Mouse (Mus musculus) E14TG2a.4 (cell line): ENCODE data around the gene Nkain4.

Source experiments
- H3K27me3 ChIP-seq: 2 replicates; pipeline ENCODE4 v1.6.1; 2014; ENCODE audit warnings: low read length, control low read depth; ENCODE audit not compliant: insufficient read depth
- H3K36me3 ChIP-seq: 2 replicates; pipeline ENCODE4 v1.6.1; 2014; ENCODE audit warnings: low read length, control low read depth; ENCODE audit not compliant: insufficient read depth
- H3K4me1 ChIP-seq: replicated peaks from 2 replicates; pipeline ENCODE4 v1.6.1; 2014; ENCODE audit warnings: low read depth, low read length, control low read depth
- H3K4me3 ChIP-seq: replicated peaks from 2 replicates; pipeline ENCODE4 v1.5.1; 2014; ENCODE audit warnings: mild to moderate bottlenecking, low read length
- H3K9me3 ChIP-seq: 2 replicates; pipeline ENCODE4 v1.6.1; 2014; ENCODE audit warnings: low read length, control low read depth
- CTCF ChIP-seq: conservative IDR thresholded peaks from 2 replicates; pipeline ENCODE4 v1.5.1; 2014; ENCODE audit warnings: low read length
- NANOG ChIP-seq: IDR thresholded peaks from 2 replicates; pipeline ENCODE4 v1.6.1; 2014; ENCODE audit warnings: borderline replicate concordance, low read length, mixed read lengths
- POU5F1 ChIP-seq: IDR thresholded peaks from 2 replicates; pipeline ENCODE4 v1.6.1; 2014; ENCODE audit warnings: low read length, borderline replicate concordance

The Nkain4 gene

DNA sequence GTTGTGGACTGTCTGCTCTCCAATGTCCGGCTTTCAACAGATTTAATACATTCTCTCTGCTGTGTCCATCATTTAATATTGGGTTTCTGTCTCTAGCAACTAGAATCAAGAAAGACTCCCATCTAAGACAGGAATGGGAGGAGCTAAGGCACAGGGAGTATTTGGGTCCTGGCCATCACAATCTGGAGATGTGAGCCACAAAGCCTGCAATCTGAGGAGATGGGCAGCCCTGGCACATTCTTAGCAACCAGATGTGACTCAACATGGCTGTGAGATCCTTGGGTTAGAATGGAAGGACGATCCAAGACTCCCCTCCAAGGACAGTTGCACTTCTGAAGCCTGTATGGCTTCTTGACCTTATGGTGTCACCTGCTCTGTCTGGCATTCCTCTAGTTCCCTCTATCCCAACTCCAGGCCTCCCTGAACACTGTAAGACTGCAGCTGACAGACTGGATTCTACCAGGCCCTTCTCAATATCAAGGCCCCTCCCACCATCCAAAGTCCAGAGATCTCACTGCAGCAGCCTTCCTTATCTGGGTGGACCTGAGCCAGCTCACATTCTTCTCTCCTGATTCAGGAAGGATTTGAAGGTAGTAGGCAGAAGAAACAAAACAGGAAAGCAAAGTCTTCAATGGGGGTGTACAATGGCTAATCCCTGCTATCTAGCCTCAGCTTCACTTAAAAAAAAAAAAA lies 8.3 kb upstream of the Nkain4 start:
- Histone ChIP-seq H3K4me3 (no peak overlapping the region), H3K9me3 (no peaks in the 10 kb centered on the region), H3K36me3 (no peaks in the 10 kb centered on the region), H3K4me1 (peaks cover 18% of the 10 kb centered on the region), H3K27me3 (no peaks in the 10 kb centered on the region)
- TF ChIP-seq CTCF (no peak), POU5F1 (no peak)

DNA sequence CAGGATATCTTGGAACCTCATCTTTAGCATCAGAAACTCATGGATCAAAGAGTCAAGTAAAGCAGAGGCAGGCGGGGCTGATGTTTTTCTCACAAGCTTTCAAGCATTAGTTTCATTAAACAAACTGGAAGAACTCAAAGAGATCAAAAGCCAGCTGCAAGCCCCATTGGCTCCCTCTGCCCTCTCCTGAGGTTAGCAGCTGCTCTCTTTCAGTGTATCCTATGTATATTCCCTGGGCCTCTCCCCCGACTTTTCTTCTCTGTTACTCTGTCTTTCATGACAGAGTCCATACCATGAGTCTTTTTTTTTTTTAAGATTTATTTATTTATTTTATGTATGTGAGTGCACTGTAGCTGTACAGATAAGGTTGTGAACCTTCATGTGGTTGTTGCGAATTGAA lies 5.7 kb upstream of the Nkain4 start:
- TF ChIP-seq POU5F1 = no peak
- no peak for TF ChIP-seq CTCF
- TF ChIP-seq NANOG = no peak
- H3K4me3 ChIP-seq = no peak overlapping the region
- no peaks in the 10 kb centered on the region for H3K36me3 ChIP-seq
- H3K4me1 ChIP-seq = peaks cover 14% of the 10 kb centered on the region
- H3K9me3 ChIP-seq = no peaks in the 10 kb centered on the region
- peaks cover 16% of the 10 kb centered on the region for H3K27me3 ChIP-seq

DNA sequence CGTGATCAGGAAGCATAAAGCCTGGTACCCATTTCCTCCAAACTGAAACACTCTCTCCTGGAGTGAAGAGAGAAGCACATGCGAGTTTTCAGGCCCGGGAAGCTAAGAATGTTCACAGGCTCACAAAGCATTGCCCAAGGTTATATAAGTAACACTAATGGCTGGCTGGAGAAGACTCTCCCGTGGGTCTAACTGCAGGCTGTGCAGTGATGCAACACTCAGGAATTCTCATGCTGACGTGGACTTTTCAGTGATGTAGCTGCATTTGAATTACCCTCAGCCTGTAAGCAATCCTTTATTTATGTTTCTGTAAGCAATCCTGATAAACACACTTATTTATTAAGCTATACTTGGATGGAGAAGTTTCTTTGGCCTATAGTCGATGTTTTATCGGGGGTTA lies 5.1 kb upstream of the Nkain4 start:
- H3K4me1 ChIP-seq = peaks cover 20% of the 10 kb centered on the region
- no peak overlapping the region for H3K4me3 ChIP-seq
- TF ChIP-seq NANOG (no peak), POU5F1 (no peak), CTCF (no peak)
- no peaks in the 10 kb centered on the region for H3K36me3 ChIP-seq
- H3K9me3 ChIP-seq = no peaks in the 10 kb centered on the region
- peaks cover 18% of the 10 kb centered on the region for H3K27me3 ChIP-seq

DNA sequence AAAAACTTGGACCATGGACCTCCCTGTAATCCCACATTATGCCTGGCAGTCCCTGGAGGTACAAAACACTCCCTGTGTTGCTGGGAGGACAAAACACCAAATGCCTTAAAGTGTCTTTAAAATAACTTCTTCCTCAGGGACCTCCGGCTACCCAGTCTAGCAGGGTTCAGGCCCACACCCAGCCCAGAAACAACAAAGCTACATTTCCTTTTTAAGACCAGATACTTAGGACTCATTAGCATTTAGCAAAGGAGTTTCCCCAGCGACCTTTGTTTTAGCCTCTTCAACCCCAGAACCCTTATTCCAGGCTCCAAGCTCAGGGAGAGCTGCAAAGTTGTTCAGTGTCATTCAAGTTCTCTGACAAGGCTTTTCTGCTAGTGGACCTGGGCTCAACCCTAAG lies 861 bp downstream of the Nkain4 start:
- H3K27me3 ChIP-seq = peaks cover 18% of the 10 kb centered on the region
- H3K4me3 ChIP-seq = peak overlapping the region; percentile 82
- H3K36me3 ChIP-seq = no peaks in the 10 kb centered on the region
- no peaks in the 10 kb centered on the region for H3K9me3 ChIP-seq
- peaks cover 66% of the 10 kb centered on the region for H3K4me1 ChIP-seq
- TF ChIP-seq CTCF = no peak
- TF ChIP-seq POU5F1 = no peak
- no peak for TF ChIP-seq NANOG

DNA sequence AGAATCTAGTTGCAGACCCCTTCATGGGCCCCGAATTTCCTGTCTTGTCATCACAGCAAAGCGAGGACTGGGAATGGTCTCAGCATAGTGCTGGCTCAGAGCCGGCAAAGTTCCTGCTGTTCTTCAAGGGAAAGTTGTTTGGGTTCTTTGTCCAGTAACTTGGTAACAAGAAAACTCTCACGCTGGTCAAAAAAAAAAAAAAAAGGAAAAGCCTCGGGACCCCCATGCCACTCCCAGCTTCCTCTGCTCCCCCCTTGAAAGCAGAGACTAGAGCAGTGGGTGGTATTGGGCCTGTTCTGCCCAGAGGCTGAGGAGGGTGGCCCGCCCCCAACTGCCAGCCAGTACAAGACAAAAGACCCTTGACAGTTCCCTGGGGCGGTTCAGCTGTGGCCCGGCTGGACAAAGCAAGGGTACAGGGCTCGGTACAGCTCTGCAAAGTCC lies 1.7 kb downstream of the Nkain4 start:
- peaks cover 18% of the 10 kb centered on the region for H3K27me3 ChIP-seq
- H3K4me1 ChIP-seq = peaks cover 70% of the 10 kb centered on the region
- peak overlapping the region; percentile 82 for H3K4me3 ChIP-seq
- TF ChIP-seq POU5F1 (no peak), NANOG (no peak)
- H3K9me3 ChIP-seq = no peaks in the 10 kb centered on the region
- H3K36me3 ChIP-seq = no peaks in the 10 kb centered on the region

DNA sequence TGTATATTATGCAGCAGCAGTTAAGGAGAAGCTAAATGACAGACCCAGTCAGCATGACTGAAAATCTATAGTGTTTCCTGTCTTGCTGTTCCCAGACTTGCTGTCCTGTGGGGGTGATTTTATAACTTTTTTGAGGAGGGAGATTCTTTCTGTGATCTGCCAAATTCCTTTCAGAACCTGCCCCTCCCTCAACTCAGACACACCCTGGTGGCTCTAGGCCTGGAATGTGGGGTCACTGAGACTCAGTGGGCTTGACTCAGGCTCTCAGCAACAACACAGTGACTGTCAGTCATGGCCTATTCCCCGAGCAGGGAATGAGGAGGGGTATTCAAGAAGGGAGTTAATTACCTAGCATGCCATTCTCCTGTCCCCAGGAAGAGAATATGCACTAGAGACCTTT lies 4.6 kb downstream of the Nkain4 start:
- Histone ChIP-seq H3K27me3 (peaks cover under 1% of the 10 kb centered on the region; the same call in 1 of the 2 replicates), H3K4me3 (0 out of 2 replicates have a peak overlapping the region, but pooled peaks have one; percentile 3), H3K36me3 (no peaks in the 10 kb centered on the region), H3K4me1 (peaks cover 64% of the 10 kb centered on the region), H3K9me3 (no peaks in the 10 kb centered on the region)
- TF ChIP-seq NANOG (no peak), POU5F1 (no peak)

DNA sequence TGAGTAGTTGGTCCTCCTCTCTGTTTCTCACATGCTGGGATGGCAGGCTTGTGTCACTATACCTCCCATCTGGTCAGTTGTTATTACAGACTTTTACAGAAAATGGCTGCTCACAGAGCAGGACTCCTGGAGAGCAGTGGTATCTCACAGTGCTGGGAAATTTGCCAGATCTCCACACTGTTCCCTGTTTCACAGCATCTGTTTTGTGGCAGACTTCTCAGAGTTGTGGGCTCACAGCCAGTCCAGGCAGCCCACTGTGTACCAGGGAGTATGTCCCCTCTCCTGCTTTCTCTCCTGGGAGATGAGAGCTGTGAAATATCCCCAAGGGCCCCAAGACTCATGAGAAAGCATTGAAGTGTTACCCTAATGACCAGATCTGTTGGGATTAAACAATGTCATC lies 12.6 kb downstream of the Nkain4 start:
- Histone ChIP-seq H3K4me1 (no peaks in the 10 kb centered on the region), H3K4me3 (no peak overlapping the region), H3K9me3 (no peaks in the 10 kb centered on the region), H3K27me3 (no peaks in the 10 kb centered on the region), H3K36me3 (no peaks in the 10 kb centered on the region; the same call in 1 of the 2 replicates)
- TF ChIP-seq POU5F1 (no peak), NANOG (no peak), CTCF (no peak)

DNA sequence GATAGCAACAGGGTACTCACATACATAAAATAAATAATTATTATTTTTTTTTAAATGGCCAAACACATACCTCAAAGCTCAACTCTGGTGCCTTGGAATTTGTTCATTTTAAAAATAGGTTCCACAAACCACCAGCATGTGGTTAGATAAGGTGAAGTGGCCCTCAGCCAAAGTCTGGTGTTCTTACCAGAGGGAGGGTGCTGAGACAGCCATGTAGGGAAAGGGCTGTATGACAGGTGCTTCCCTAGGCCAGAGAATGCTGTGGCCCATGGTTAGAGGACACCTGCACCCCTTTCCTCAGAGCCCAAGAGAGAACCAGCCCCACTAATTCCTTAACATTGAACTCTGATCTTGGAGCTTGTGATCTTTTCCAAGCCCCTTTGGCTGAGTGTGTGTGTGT lies 14.3 kb downstream of the Nkain4 start:
- Histone ChIP-seq H3K36me3 (no peaks in the 10 kb centered on the region; the same call in 1 of the 2 replicates), H3K4me1 (no peaks in the 10 kb centered on the region), H3K4me3 (no peak overlapping the region), H3K27me3 (no peaks in the 10 kb centered on the region), H3K9me3 (no peaks in the 10 kb centered on the region)
- TF ChIP-seq NANOG (no peak), CTCF (no peak), POU5F1 (no peak)

DNA sequence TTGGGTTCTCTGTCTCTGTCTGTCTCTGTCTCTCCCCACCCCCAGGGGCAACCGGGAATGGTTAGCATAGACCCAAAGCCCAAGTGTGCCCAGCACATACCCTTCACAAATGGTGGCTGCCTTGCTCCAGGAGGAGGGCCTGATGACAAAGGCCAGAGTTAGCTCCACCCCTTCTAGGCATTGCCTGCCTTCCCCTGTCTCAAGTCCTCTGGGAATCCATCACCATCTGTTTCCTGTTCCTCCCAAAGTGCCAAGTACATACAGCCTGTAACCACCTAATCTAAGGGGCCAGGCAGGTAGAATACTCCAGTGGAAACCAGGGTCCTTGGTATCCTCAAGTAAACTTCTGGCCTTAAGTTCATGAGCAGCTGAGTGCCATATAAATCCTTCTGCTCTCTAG lies 22.1 kb downstream of the Nkain4 start:
- Histone ChIP-seq H3K9me3 (no peaks in the 10 kb centered on the region), H3K36me3 (no peaks in the 10 kb centered on the region), H3K4me3 (no peak overlapping the region), H3K4me1 (peaks cover 29% of the 10 kb centered on the region), H3K27me3 (no peaks in the 10 kb centered on the region)
- TF ChIP-seq POU5F1 = no peak
- TF ChIP-seq NANOG = no peak
- TF ChIP-seq CTCF = no peak
